Mouse (Mus musculus) liver, postnatal 0 days (tissue): Measurements from ENCODE around the gene Scgb1a1. TPM values are rescaled to one million over a fixed set of nuclear protein-coding genes. Genes with fewer than 3 reads are reported as not detected.

Experiments used
- ATAC-seq: fragments of 200-750 bp; cut with Nextera tagmentation; 2 replicates; pipeline ENCODE4 v1.8.0; 2017; ENCODE audit warnings: mild to moderate bottlenecking, moderate library complexity
- DNase-seq: peaks from one replicate; pipeline ENCODE4 v3.0.0-alpha.2; 2016
- H3K27ac ChIP-seq: fragments of 300-500 bp; sonication (generic); 2 replicates; pipeline ENCODE4 v1.5.1; 2014; ENCODE audit warnings: antibody characterized with exemption, moderate library complexity, mild to moderate bottlenecking, low read depth
- H3K27me3 ChIP-seq: fragments of 300-500 bp; sonication (generic); 2 replicates; pipeline ENCODE4 v1.6.1; 2014; ENCODE audit warnings: low read length, control low read depth, mixed read lengths; ENCODE audit not compliant: insufficient read depth
- H3K36me3 ChIP-seq: fragments of 300-500 bp; sonication (generic); replicated peaks from 2 replicates; pipeline ENCODE4 v1.6.1; 2014; ENCODE audit warnings: mild to moderate bottlenecking, control low read depth, low read length, moderate library complexity, mixed read lengths; ENCODE audit not compliant: insufficient read depth
- H3K4me1 ChIP-seq: fragments of 300-500 bp; sonication (generic); 2 replicates; pipeline ENCODE4 v1.6.1; 2014; ENCODE audit warnings: antibody characterized with exemption, mild to moderate bottlenecking, control low read depth; ENCODE audit not compliant: insufficient read depth
- H3K4me2 ChIP-seq: fragments of 300-500 bp; sonication (generic); 2 replicates; pipeline ENCODE4 v1.6.1; 2014; ENCODE audit warnings: low read depth, mild to moderate bottlenecking, low read length, moderate library complexity, mixed read lengths
- H3K4me3 ChIP-seq: fragments of 300-500 bp; sonication (generic); 2 replicates; pipeline ENCODE4 v1.5.1; 2014; ENCODE audit warnings: low read depth, low read length
- H3K9ac ChIP-seq: fragments of 300-500 bp; sonication (generic); replicated peaks from 2 replicates; pipeline ENCODE4 v1.6.1; 2014; ENCODE audit warnings: mild to moderate bottlenecking, moderate library complexity
- H3K9me3 ChIP-seq: fragments of 300-500 bp; sonication (generic); 2 replicates; pipeline ENCODE4 v1.6.1; 2016; ENCODE audit warnings: mild to moderate bottlenecking, control low read depth, low read length, mixed read lengths
- CTCF ChIP-seq: sonication (generic); IDR thresholded peaks from 2 replicates; pipeline ENCODE4 v1.5.1; 2016; ENCODE audit warnings: antibody characterized with exemption, low read depth
- EP300 ChIP-seq: IDR thresholded peaks from 2 replicates; pipeline ENCODE4 v1.6.1; 2016; ENCODE audit warnings: antibody characterized with exemption, low read depth, mild to moderate bottlenecking
- WGBS: fragments of 180-500 bp; shearing (Covaris S2); extraction: QIAGEN DNeasy Blood & Tissue Kit; methylation state at CpG from one replicate; pipeline ENCODE4 v1.1.7; 2014; ENCODE audit not compliant: insufficient replicate concordance; 5-methylcytosine and 5-hydroxymethylcytosine counted together
- polyA plus RNA-seq: library from polyadenylated mRNA; unstranded; fragments of >200 nt; fragmentation: Nextera tagmentation; extraction: Ambion mirVana; gene quantifications from 2 replicates; pipeline ENCODE4 v1.2.1, GENCODE M21; 2015

Scgb1a1 gene
- polyA plus RNA-seq, 1 experiment from 2014 or later = 0.85 TPM

DNA sequence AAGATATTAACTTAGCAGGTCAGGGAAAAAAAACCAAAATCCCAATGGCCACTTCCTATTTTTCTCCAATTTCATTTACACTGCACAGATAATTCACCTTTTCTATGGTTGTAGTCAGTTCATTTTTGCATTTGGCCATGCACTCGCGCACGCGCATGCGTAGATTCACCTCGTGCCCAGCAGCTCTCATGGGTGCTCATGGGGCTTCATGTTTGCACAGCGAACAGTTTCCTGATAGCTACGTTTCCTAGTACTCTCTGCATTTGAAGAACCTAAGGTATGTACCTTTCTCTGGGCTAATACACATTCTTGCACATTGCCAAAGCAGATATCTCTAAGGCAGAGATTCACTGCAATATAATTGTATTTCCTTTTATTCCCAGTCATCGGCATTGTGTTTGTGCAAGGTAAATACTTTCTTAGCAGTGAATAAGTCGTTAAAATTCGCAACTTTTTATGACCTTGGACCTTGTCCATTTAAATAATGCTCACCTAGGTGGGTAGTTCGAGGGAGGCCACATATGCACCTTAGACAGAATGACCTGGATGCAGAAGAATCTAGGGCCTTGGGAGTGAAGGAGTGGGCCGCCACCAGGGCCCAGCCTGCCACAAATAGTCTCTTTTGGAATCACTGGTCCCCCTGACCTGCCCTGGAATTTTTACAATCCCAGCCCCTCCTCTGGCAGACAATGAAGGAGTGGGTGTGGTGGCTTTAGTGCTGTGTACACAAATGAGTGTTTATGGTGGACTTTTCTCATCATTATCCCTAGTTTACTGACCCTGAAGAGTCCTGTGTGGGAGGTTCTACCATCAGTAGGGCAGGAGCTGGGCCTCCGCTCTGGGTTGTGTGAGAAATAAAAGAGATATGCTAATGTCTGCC is 6.2 kb downstream of the Scgb1a1 start:
- Histone ChIP-seq H3K9ac (no peak overlapping the region), H3K4me1 (peaks cover 8% of the 10 kb centered on the region; the same call in 1 of the 2 replicates), H3K36me3 (no peaks in the 10 kb centered on the region), H3K27ac (no peak overlapping the region), H3K9me3 (no peaks in the 10 kb centered on the region), H3K27me3 (no peaks in the 10 kb centered on the region), H3K4me3 (no peak overlapping the region), H3K4me2 (no peak overlapping the region)
- DNase-seq (no peak), ATAC-seq (no peak)
- TF ChIP-seq EP300 = no peak
- no peak for TF ChIP-seq CTCF
- 73% methylated on average over 14 of the region's 14 CpGs for WGBS

DNA sequence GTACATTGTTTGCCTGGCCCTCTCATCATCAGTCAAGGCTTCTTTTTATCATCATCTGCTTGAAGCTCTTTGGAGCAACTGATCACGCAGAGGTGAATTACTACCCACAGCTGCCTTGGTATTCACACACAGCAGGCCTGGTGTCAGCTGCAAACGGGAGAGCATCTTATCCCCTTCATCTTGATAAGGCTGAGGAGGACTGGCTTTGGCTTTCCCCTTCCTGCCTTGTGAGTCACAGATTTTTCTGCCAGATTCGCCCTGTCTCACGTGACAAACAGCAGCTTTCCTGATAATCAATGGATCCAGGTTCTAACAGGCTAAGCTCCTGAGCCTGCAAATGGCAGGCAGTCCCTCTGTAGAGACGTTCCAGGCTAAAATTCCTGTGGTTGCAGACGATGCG is 7.8 kb downstream of the Scgb1a1 start:
- 48% methylated on average over 7 of the region's 7 CpGs for WGBS
- no peak overlapping the region for H3K9ac ChIP-seq
- no peak overlapping the region for H3K4me3 ChIP-seq
- H3K36me3 ChIP-seq = no peaks in the 10 kb centered on the region
- no peak overlapping the region for H3K4me2 ChIP-seq
- TF ChIP-seq EP300 (no peak), CTCF (no peak)
- no peak overlapping the region for H3K27ac ChIP-seq
- H3K4me1 ChIP-seq = peaks cover 11% of the 10 kb centered on the region; the same call in 1 of the 2 replicates
- ATAC-seq = no peak
- DNase-seq = no peak
- H3K9me3 ChIP-seq = no peaks in the 10 kb centered on the region
- no peaks in the 10 kb centered on the region for H3K27me3 ChIP-seq

DNA sequence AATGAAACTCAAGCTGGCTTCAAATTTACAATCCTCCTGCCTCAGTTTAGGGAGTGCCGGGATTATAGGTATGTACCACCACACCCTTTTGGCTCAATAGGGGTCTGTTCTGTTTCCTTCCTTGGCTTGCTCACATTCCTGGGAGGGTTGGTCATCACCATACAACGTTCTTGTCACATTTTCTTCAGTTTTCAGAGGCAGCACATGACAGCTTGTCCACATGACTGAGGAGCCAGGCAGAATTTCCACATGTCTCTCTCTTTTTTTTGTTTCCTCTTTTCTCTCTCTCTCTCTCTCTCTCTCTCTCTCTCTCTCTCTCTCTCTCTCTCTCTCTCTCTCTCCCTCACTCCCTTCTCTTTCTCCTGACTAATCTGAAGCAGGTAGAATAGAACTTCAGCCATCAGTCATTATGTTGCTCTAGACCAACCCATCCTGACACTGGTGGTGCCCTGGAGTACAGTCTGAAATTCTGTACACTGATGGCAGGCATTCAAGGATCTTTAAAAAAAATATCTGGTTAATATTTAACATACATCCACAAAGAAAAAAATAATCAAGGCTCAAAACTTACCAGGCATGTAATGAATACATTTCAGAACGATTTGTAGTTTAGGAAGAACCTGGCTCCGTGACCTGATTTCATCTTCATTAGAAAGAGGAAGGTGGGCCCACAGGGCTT is 10.6 kb downstream of the Scgb1a1 start:
- H3K27me3 ChIP-seq = no peaks in the 10 kb centered on the region
- DNase-seq = no peak
- H3K4me3 ChIP-seq = no peak overlapping the region
- no peaks in the 10 kb centered on the region for H3K36me3 ChIP-seq
- WGBS = 51% methylated on average over 4 of the region's 4 CpGs
- no peak for ATAC-seq
- no peak overlapping the region for H3K9ac ChIP-seq
- no peak overlapping the region for H3K4me2 ChIP-seq
- no peak for TF ChIP-seq EP300
- TF ChIP-seq CTCF = no peak
- peaks cover 11% of the 10 kb centered on the region for H3K4me1 ChIP-seq
- no peaks in the 10 kb centered on the region for H3K9me3 ChIP-seq
- H3K27ac ChIP-seq = no peak overlapping the region

DNA sequence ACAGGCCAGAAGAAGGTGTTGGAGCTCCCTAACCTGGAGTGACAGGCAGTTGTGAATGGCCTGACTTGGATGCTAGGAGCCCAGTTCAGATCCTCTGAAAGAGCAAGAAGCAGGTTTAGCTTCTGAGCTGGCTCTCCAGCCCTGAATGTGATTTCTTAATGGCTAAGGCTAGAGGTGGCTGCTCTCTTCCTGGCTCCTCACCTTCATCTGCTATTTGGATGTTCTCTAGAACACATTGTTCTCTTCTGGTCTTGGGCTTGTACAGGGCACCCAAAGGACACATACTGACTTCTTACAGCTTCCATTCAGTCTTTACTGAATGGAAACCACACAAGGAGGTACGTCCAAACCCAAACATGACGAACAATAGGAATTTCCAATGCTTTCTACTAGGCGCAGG is 11.7 kb downstream of the Scgb1a1 start:
- no peak overlapping the region for H3K4me3 ChIP-seq
- H3K27me3 ChIP-seq = no peaks in the 10 kb centered on the region
- 78% methylated on average over 3 of the region's 3 CpGs for WGBS
- no peak overlapping the region for H3K27ac ChIP-seq
- no peaks in the 10 kb centered on the region for H3K36me3 ChIP-seq
- H3K9ac ChIP-seq = no peak overlapping the region
- H3K4me2 ChIP-seq = no peak overlapping the region
- no peak for TF ChIP-seq CTCF
- no peak for TF ChIP-seq EP300
- DNase-seq = no peak
- no peak for ATAC-seq
- H3K4me1 ChIP-seq = peaks cover 22% of the 10 kb centered on the region
- no peaks in the 10 kb centered on the region for H3K9me3 ChIP-seq

DNA sequence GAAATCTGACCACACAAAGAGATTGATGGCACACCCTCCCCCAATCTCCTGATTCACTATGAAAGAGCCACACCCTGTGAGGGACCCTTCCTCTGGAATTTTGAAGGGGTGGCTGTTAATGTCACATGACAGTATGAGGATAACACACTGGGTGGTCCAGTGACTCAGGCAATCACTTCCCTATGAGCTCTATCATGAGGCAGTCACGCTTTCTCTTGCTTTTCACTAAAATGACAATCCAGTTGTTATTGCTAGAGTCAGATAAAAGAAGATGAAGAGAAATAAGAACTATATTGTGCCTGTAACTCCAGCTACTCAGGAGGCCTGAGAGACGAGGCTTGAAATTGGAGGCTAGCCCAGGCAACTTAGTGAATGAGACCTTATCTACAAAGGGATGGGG is 12.2 kb downstream of the Scgb1a1 start:
- no peaks in the 10 kb centered on the region for H3K9me3 ChIP-seq
- no peak overlapping the region for H3K9ac ChIP-seq
- H3K36me3 ChIP-seq = no peaks in the 10 kb centered on the region
- DNase-seq = no peak
- 70% methylated on average over 2 of the region's 2 CpGs for WGBS
- H3K4me1 ChIP-seq = peaks cover 27% of the 10 kb centered on the region
- ATAC-seq = no peak
- no peak overlapping the region for H3K27ac ChIP-seq
- no peak overlapping the region for H3K4me3 ChIP-seq
- no peaks in the 10 kb centered on the region for H3K27me3 ChIP-seq
- TF ChIP-seq CTCF (no peak), EP300 (no peak)
- no peak overlapping the region for H3K4me2 ChIP-seq

DNA sequence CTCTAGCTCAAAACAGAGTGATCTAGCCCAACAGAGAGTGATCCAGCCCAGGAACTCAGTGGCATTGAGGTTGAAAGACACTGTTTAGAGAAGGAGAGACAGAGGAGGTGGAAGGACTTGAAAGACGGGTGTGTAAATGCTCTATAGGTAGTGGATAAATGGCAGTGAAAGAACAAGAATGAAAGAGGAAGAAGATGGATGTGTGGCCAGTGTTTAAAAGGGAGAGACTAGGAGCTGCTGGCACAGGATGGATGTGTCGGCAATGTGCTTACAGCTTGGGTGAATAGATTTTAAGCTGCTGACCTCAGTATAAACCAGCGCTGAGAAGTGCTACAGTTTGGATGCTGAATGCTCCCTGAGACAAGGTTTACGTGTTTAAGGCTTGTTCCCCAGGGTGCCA is 13.3 kb downstream of the Scgb1a1 start:
- H3K4me3 ChIP-seq = no peak overlapping the region
- H3K9ac ChIP-seq = no peak overlapping the region
- ATAC-seq = no peak
- TF ChIP-seq CTCF (no peak), EP300 (no peak)
- H3K27me3 ChIP-seq = no peaks in the 10 kb centered on the region
- no peaks in the 10 kb centered on the region for H3K36me3 ChIP-seq
- peaks cover 34% of the 10 kb centered on the region for H3K4me1 ChIP-seq
- no peak overlapping the region for H3K4me2 ChIP-seq
- H3K27ac ChIP-seq = peak overlapping the region; percentile 26
- no peaks in the 10 kb centered on the region for H3K9me3 ChIP-seq
- 57% methylated on average over 4 of the region's 4 CpGs for WGBS
- no peak for DNase-seq
